Mouse (Mus musculus) forebrain, embryonic 11.5 days (tissue): ENCODE data around the gene Socs3. TPM values are rescaled to one million over a fixed set of nuclear protein-coding genes. Genes with fewer than 3 reads are reported as not detected.

ENCODE experiments used
- ATAC-seq: fragments of 200-750 bp; cut with Nextera tagmentation; replicated peaks from 2 replicates; pipeline ENCODE4 v1.8.0; 2017; ENCODE audit warnings: moderate TSS enrichment; ENCODE audit not compliant: low FRiP score
- DNase-seq: peaks from one replicate; pipeline ENCODE4 v3.0.0-alpha.2; 2017; ENCODE audit warnings: low spot score
- H3K27ac ChIP-seq: fragments of 300-500 bp; sonication (generic); 2 replicates; pipeline ENCODE4 v1.5.1; 2014; ENCODE audit warnings: low read depth, low read length
- H3K27me3 ChIP-seq: fragments of 300-500 bp; sonication (generic); 2 replicates; pipeline ENCODE4 v1.6.1; 2014; ENCODE audit warnings: mild to moderate bottlenecking, low read length, mixed read lengths; ENCODE audit not compliant: control insufficient read depth, insufficient read depth
- H3K36me3 ChIP-seq: fragments of 300-500 bp; sonication (generic); 2 replicates; pipeline ENCODE4 v1.6.1; 2014; ENCODE audit warnings: mild to moderate bottlenecking, low read length, moderate library complexity, mixed read lengths; ENCODE audit not compliant: control insufficient read depth, insufficient read depth
- H3K4me1 ChIP-seq: fragments of 300-500 bp; sonication (generic); replicated peaks from 2 replicates; pipeline ENCODE4 v1.6.1; 2014; ENCODE audit warnings: low read length, mixed read lengths; ENCODE audit not compliant: control insufficient read depth, insufficient read depth
- H3K4me2 ChIP-seq: fragments of 300-500 bp; sonication (generic); 2 replicates; pipeline ENCODE4 v1.6.1; 2014; ENCODE audit warnings: low read depth, mild to moderate bottlenecking, low read length, moderate library complexity, mixed read lengths; ENCODE audit not compliant: severe bottlenecking
- H3K4me3 ChIP-seq: fragments of 300-500 bp; sonication (generic); 2 replicates; pipeline ENCODE4 v1.5.1; 2014; ENCODE audit warnings: low read depth, low read length
- H3K9ac ChIP-seq: fragments of 300-500 bp; sonication (generic); 2 replicates; pipeline ENCODE4 v1.6.1; 2014; ENCODE audit warnings: low read length
- H3K9me3 ChIP-seq: fragments of 300-500 bp; sonication (generic); 2 replicates; pipeline ENCODE4 v1.6.1; 2016; ENCODE audit warnings: low read length, mixed read lengths; ENCODE audit not compliant: control insufficient read depth
- WGBS: fragments of 180-500 bp; shearing (Covaris S2); extraction: QIAGEN DNeasy Blood & Tissue Kit; methylation state at CpG from one replicate; pipeline ENCODE4 v1.1.7; 2014; 5-methylcytosine and 5-hydroxymethylcytosine counted together
- polyA plus RNA-seq: library from polyadenylated mRNA; unstranded; fragments of >200 nt; fragmentation: Nextera tagmentation; extraction: Ambion mirVana; gene quantifications from 2 replicates; pipeline ENCODE4 v1.2.1, GENCODE M21; 2014

Socs3 gene
- polyA plus RNA-seq, 1 experiment from 2014 or later = 5.9 TPM

DNA sequence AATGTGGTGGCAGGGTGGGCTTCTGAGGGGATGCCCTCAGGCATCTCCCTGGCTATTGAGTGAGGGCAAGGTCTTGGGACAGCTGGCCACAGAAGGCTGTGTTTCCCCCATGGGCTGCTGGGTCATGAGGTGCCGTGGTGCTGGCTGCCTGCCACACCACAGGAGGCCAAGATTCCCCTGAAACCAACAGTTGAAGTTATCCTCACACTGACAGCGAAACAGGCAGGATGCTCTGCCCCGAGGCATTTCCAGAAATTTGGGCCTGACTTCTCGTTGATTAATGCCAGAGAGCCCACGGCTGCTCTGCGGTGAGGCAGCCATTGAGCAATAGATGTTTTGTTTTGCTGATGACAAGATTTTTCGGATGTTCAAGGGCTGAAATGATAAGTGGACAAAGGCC, 9.5 kb upstream of the Socs3 start:
- WGBS = 65% methylated on average over 7 of the region's 7 CpGs
- Histone ChIP-seq H3K27me3 (no peaks in the 10 kb centered on the region), H3K4me3 (no peak overlapping the region), H3K27ac (no peak overlapping the region), H3K9me3 (no peaks in the 10 kb centered on the region), H3K4me1 (peaks cover 19% of the 10 kb centered on the region), H3K36me3 (no peaks in the 10 kb centered on the region), H3K9ac (no peak overlapping the region), H3K4me2 (no peak overlapping the region)
- no peak for ATAC-seq
- DNase-seq = no peak

DNA sequence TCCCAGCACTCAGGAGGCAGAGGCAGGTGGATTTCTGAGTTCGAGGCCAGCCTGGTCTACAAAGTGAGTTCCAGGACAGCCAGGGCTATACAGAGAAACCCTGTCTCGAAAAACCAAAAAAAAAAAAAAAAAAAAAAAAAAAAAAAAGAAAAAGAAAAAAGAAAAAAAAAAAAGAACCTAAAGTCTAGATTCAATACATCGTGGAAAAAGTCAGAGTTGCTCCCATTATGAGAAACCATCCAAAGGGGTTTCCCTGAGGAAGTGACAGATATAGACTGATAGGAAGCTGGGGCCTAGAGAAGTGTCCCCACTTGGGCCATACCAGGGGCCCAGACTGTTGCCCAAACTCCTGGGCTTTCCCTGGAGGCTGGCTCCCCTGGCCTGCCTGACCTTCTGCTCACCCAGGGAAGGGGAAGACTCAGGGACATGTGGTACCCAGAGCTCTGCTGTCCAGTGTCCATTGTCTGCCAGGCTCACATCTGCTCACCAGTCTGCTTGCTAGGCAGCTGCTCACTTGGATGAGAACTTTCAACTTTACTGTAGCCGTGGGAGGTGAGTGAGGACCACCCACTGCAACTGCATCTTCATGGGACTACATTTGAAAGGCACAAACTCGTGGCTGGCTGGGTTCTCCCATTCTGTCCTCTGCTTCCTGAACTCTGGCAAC, 8.0 kb upstream of the Socs3 start:
- no peaks in the 10 kb centered on the region for H3K9me3 ChIP-seq
- no peaks in the 10 kb centered on the region for H3K36me3 ChIP-seq
- DNase-seq (no peak), ATAC-seq (no peak)
- no peak overlapping the region for H3K9ac ChIP-seq
- peaks cover 19% of the 10 kb centered on the region for H3K4me1 ChIP-seq
- H3K4me2 ChIP-seq = no peak overlapping the region
- no peak overlapping the region for H3K27ac ChIP-seq
- H3K4me3 ChIP-seq = no peak overlapping the region
- 69% methylated on average over 4 of the region's 5 CpGs for WGBS
- H3K27me3 ChIP-seq = no peaks in the 10 kb centered on the region

- Histone ChIP-seq H3K4me3 (no peak overlapping the region), H3K27ac (peak overlapping the region; percentile 78), H3K4me2 (peak overlapping the region; percentile 22; the same call in 1 of the 2 replicates), H3K9ac (peak overlapping the region; percentile 32), H3K4me1 (peaks cover 19% of the 10 kb centered on the region), H3K36me3 (no peaks in the 10 kb centered on the region), H3K27me3 (no peaks in the 10 kb centered on the region; the same call in 1 of the 2 replicates), H3K9me3 (no peaks in the 10 kb centered on the region)
- ATAC-seq (peak; percentile 55), DNase-seq (peak; percentile 68)
- 4% methylated on average over 8 of the region's 8 CpGs for WGBS
Observed at GRCm38 (mm10) chr11:117976081-117976582, 6.3 kb upstream of the Socs3 start.

- Histone ChIP-seq H3K27ac (peak overlapping the region; percentile 78), H3K9me3 (no peaks in the 10 kb centered on the region), H3K4me3 (no peak overlapping the region), H3K36me3 (no peaks in the 10 kb centered on the region), H3K9ac (peak overlapping the region; percentile 32), H3K4me2 (peak overlapping the region; percentile 19; the same call in 1 of the 2 replicates), H3K4me1 (peaks cover 19% of the 10 kb centered on the region), H3K27me3 (no peaks in the 10 kb centered on the region; the same call in 1 of the 2 replicates)
- ATAC-seq = peak; percentile 74
- WGBS = 1% methylated on average over 18 of the region's 18 CpGs
- peak; percentile 81 for DNase-seq
Observed at GRCm38 (mm10) chr11:117975211-117975967, 5.5 kb upstream of the Socs3 start.

- ATAC-seq (no peak), DNase-seq (no peak)
- Histone ChIP-seq H3K9ac (no peak overlapping the region; the same call in 1 of the 2 replicates), H3K27ac (no peak overlapping the region; the same call in 1 of the 2 replicates), H3K4me3 (no peak overlapping the region), H3K9me3 (no peaks in the 10 kb centered on the region), H3K36me3 (no peaks in the 10 kb centered on the region), H3K27me3 (no peaks in the 10 kb centered on the region; the same call in 1 of the 2 replicates), H3K4me1 (peaks cover 22% of the 10 kb centered on the region), H3K4me2 (no peak overlapping the region)
- 17% methylated on average over 14 of the region's 14 CpGs for WGBS
Observed at GRCm38 (mm10) chr11:117974327-117975125, 4.7 kb upstream of the Socs3 start.

GRCm38 (mm10) chr11:117973569-117973968, 3.7 kb upstream of the Socs3 start:
- Histone ChIP-seq H3K27me3 (no peaks in the 10 kb centered on the region; the same call in 1 of the 2 replicates), H3K4me1 (peaks cover 22% of the 10 kb centered on the region), H3K27ac (no peak overlapping the region), H3K4me3 (no peak overlapping the region), H3K9ac (no peak overlapping the region), H3K36me3 (no peaks in the 10 kb centered on the region), H3K9me3 (no peaks in the 10 kb centered on the region), H3K4me2 (no peak overlapping the region)
- ATAC-seq = no peak
- WGBS = 44% methylated on average over 5 of the region's 5 CpGs
- no peak for DNase-seq

DNA sequence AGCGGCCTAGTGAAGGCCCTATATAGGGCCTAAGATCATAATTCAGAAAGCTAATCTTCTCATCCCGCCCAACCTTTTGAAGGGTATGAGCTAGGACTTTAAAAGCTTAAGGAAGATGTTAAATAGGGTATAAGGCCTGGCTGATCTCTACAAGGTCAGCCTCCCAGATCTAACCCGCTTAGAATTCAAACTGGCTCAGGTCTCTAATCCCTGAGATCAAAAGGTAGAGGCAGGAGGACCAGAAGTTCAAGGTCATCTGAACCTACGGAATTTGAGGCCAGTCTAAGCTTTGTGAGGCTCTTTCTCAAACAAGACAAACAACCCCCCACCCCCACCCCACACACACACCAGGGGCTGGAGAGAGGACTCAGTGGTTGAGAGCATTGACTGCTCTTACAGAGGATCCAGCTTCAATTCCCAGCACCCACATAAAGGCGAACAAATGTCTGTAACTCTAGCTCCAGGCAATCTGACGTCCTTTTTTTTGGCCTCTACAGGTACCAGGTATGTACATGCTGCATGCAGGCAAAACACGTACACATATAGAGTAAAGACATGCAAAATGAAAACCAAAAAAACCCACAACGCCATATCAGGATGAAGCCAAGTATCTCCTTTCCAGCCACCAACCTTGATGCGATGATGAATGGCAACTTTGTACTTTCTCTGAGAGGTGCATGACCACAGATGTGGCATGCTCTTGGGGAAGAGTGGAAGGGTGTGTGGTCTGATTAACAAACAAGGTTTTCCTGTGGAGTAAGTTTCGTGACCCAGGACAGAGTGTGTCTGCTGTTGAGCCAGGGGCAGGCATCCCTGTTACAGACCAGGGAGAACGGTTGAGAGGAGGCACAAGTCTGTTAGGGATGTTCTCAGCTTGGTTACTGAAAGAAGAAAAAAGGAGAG, 3.1 kb upstream of the Socs3 start:
- peaks cover 22% of the 10 kb centered on the region for H3K4me1 ChIP-seq
- 49% methylated on average over 11 of the region's 11 CpGs for WGBS

More for the DNA sequence above, 3.1 kb upstream of the Socs3 start:
- Histone ChIP-seq H3K9me3 (no peaks in the 10 kb centered on the region), H3K9ac (no peak overlapping the region), H3K27ac (no peak overlapping the region), H3K4me2 (no peak overlapping the region), H3K4me3 (no peak overlapping the region), H3K36me3 (no peaks in the 10 kb centered on the region), H3K27me3 (no peaks in the 10 kb centered on the region; the same call in 1 of the 2 replicates)
- no peak for ATAC-seq
- DNase-seq = no peak
